Mouse (Mus musculus): ENCODE measurements around the gene Rnf180. TPM values are rescaled to one million over a fixed set of nuclear protein-coding genes. Genes with fewer than 3 reads are reported as not detected.

Gene Rnf180
- total RNA-seq, 2 experiments from 2014 or later: 18.0 to 19.7 TPM

GRCm38 (mm10) chr13:105146827-105147226, 147.8 kb downstream of the Rnf180 start:
- DNase-seq (ENCODE audit: extremely low spot score in 1 of 2, low spot score in 1 of 2): no peak

- no peak for DNase-seq (ENCODE audit: extremely low spot score in 1 of 2, low spot score in 1 of 2)
These were observed 154.7 kb downstream of the Rnf180 start for GRCm38 (mm10) chr13:105139881-105140280.

- DNase-seq (ENCODE audit: extremely low spot score in 1 of 2, low spot score in 1 of 2): no peak
These were observed 160.2 kb downstream of the Rnf180 start for GRCm38 (mm10) chr13:105134397-105134796.

GRCm38 (mm10) chr13:105132776-105133175, 161.8 kb downstream of the Rnf180 start:
- no peak for DNase-seq (ENCODE audit: extremely low spot score in 1 of 2, low spot score in 1 of 2)

- DNase-seq (ENCODE audit: extremely low spot score in 1 of 2, low spot score in 1 of 2): no peak
These were observed 162.2 kb downstream of the Rnf180 start for GRCm38 (mm10) chr13:105132370-105132769.

GRCm38 (mm10) chr13:105130080-105130479, 164.5 kb downstream of the Rnf180 start:
- no peak for DNase-seq (ENCODE audit: extremely low spot score in 1 of 2, low spot score in 1 of 2)

- DNase-seq (ENCODE audit: extremely low spot score in 1 of 2, low spot score in 1 of 2): no peak
These were observed 172.5 kb downstream of the Rnf180 start for GRCm38 (mm10) chr13:105122092-105122491.

GRCm38 (mm10) chr13:105121617-105122016, 173.0 kb downstream of the Rnf180 start:
- no peak for DNase-seq (ENCODE audit: extremely low spot score in 1 of 2, low spot score in 1 of 2)

GRCm38 (mm10) chr13:105111599-105111998, 183.0 kb downstream of the Rnf180 start:
- no peak for DNase-seq (ENCODE audit: extremely low spot score in 1 of 2, low spot score in 1 of 2)

GRCm38 (mm10) chr13:105104385-105104784, 190.2 kb downstream of the Rnf180 start:
- no peak for DNase-seq (ENCODE audit: extremely low spot score in 1 of 2, low spot score in 1 of 2)

GRCm38 (mm10) chr13:105100705-105101104, 193.9 kb downstream of the Rnf180 start:
- DNase-seq (ENCODE audit: extremely low spot score in 1 of 2, low spot score in 1 of 2): no peak

- DNase-seq (ENCODE audit: extremely low spot score in 1 of 2, low spot score in 1 of 2): no peak
These were observed 198.3 kb downstream of the Rnf180 start for GRCm38 (mm10) chr13:105096316-105096715.

- no peak for DNase-seq (ENCODE audit: extremely low spot score in 1 of 2, low spot score in 1 of 2)
These were observed 205.3 kb downstream of the Rnf180 start for GRCm38 (mm10) chr13:105089276-105089675.

GRCm38 (mm10) chr13:105081862-105082261, 212.8 kb downstream of the Rnf180 start, which contains the start of gene 4933425L06Rik:
4933425L06Rik (plus strand) TSS chr13:105082122.
- no peak for DNase-seq (ENCODE audit: extremely low spot score in 1 of 2, low spot score in 1 of 2)

Other genes starting within 250 kb of the Rnf180 start
- gene Rgs7bp, start 239.9 kb downstream of the Rnf180 start, total RNA-seq (2021): 100 to 1,000 TPM; 139 to 149 TPM
- gene 4933425L06Rik, start 212.7 kb downstream of the Rnf180 start, total RNA-seq (2021): not detected
- 10 to 100 TPM; 37.8 to 43.9 TPM for gene Htr1a, start 148.8 kb upstream of the Rnf180 start, total RNA-seq (2021)